Mouse (Mus musculus): ENCODE results near the gene Myo1h.

DNA sequence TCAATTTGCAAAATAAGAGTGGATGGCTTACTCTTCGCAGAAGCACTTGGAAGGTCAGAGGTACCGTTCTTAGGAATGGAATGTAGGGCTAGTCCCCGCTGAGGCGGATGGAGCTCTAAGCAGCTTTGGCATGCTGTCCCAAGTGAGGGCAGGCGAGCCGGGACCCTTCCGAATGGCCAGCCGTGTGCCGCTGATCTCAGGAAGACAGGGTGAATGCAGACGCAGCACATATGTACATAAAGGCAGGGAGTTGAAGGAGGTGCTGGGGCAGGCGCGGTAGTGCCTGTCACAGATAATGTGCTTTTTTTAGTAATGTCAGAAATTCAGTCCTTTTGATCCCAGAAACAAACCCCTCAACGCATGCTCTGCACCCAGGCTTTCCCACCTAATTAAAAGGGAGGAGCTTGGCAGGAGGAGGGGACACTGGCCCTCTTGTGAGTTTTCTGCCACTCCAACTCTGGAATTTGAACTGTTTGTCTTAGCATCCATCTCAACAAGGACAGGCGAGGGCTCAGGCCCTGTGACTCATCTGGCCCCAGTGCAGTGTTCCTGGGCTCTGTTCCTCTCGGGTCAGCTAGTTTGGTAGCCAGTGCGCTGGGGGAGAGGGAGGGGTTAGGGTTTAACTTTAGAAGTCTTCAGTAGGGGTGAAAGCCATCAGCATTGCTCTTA, 124.2 kb downstream of the Myo1h start:
- TF ChIP-seq CTCF (IDR thresholded peaks at IDR 0.05; ENCODE audit: borderline replicate concordance, control insufficient read depth, extremely low read depth, insufficient read depth, low read length, poor library complexity) (no peak), POLR2A (IDR thresholded peaks at IDR 0.05; ENCODE audit: control insufficient read depth, extremely low read depth, insufficient read depth, low read length, poor library complexity) (no peak)
